Mouse (Mus musculus) testis, adult 2 months (tissue): ENCODE measurements around the gene Cfap65. TPM values are rescaled to one million over a fixed set of nuclear protein-coding genes. Genes with fewer than 3 reads are reported as not detected.
A peak's percentile ranks its signal among the peaks of the same experiment; 100 is the strongest.

Experiments used
- H3K27ac ChIP-seq: fragments of 200-500 bp; 2 replicates; pipeline ENCODE4 v1.5.1; 2012; ENCODE audit warnings: low read depth, low read length; ENCODE audit not compliant: control insufficient read depth, insufficient read depth
- H3K27me3 ChIP-seq: fragments of 200-500 bp; 2 replicates; pipeline ENCODE4 v1.6.1; 2012; ENCODE audit warnings: mild to moderate bottlenecking, low read length, moderate library complexity; ENCODE audit not compliant: control insufficient read depth, insufficient read depth
- H3K36me3 ChIP-seq: fragments of 200-500 bp; 2 replicates; pipeline ENCODE4 v1.6.1; 2012; ENCODE audit warnings: mild to moderate bottlenecking, low read length; ENCODE audit not compliant: control insufficient read depth, insufficient read depth
- H3K4me1 ChIP-seq: fragments of 200-500 bp; 2 replicates; pipeline ENCODE4 v1.6.1; 2012; ENCODE audit warnings: low read length; ENCODE audit not compliant: control insufficient read depth, insufficient read depth
- H3K4me3 ChIP-seq: fragments of 200-500 bp; 2 replicates; pipeline ENCODE4 v1.5.1; 2012; ENCODE audit warnings: low read depth, mild to moderate bottlenecking, low read length, moderate library complexity, mixed read lengths; ENCODE audit not compliant: control insufficient read depth
- CTCF ChIP-seq: fragments of 200-500 bp; IDR thresholded peaks from 2 replicates; pipeline ENCODE4 v1.5.1; 2012; ENCODE audit warnings: low read depth, mild to moderate bottlenecking, inconsistent platforms, low read length, moderate library complexity; ENCODE audit not compliant: control insufficient read depth, insufficient read depth, insufficient replicate concordance
- POLR2A ChIP-seq: fragments of 200-500 bp; IDR thresholded peaks from 2 replicates; pipeline ENCODE4 v1.6.1; 2012; ENCODE audit warnings: low read depth, mild to moderate bottlenecking, inconsistent platforms, low read length, moderate library complexity; ENCODE audit not compliant: control insufficient read depth
- polyA plus RNA-seq: library from polyadenylated mRNA; depleted of rRNA; stranded (reverse); fragments of >200 nt; gene quantifications from 2 replicates; pipeline ENCODE4 v1.2.3, GENCODE M21; 2012; rRNA removed

Cfap65 gene
- polyA plus RNA-seq, 1 experiment, result 212 TPM

GRCm38 (mm10) chr1:74856439-74856720 lies 79.0 kb downstream of the Cfap65 start:
- Histone ChIP-seq H3K27ac (no peak overlapping the region), H3K4me3 (no peak overlapping the region), H3K4me1 (peaks cover 30% of the 10 kb centered on the region), H3K27me3 (peaks cover 10% of the 10 kb centered on the region; the same call in 1 of the 2 replicates), H3K36me3 (no peaks in the 10 kb centered on the region)
- no peak for TF ChIP-seq POLR2A

- peaks cover 30% of the 10 kb centered on the region for H3K4me1 ChIP-seq
Measured at GRCm38 (mm10) chr1:74855651-74856438, 79.6 kb downstream of the Cfap65 start.

GRCm38 (mm10) chr1:74855156-74855555 lies 80.2 kb downstream of the Cfap65 start:
- Histone ChIP-seq H3K4me1 (peaks cover 30% of the 10 kb centered on the region), H3K27ac (no peak overlapping the region), H3K4me3 (peak overlapping the region; percentile 59), H3K36me3 (no peaks in the 10 kb centered on the region), H3K27me3 (peaks cover 10% of the 10 kb centered on the region; the same call in 1 of the 2 replicates)
- no peak for TF ChIP-seq CTCF
- no peak for TF ChIP-seq POLR2A

More at GRCm38 (mm10) chr1:74855651-74856438, 79.6 kb downstream of the Cfap65 start:
- H3K27ac ChIP-seq, result no peak overlapping the region
- H3K27me3 ChIP-seq, result peaks cover 10% of the 10 kb centered on the region; the same call in 1 of the 2 replicates
- H3K4me3 ChIP-seq, result peak overlapping the region; percentile 59
- TF ChIP-seq POLR2A (no peak), CTCF (no peak)
- no peaks in the 10 kb centered on the region for H3K36me3 ChIP-seq

- H3K4me1 ChIP-seq, result peaks cover 30% of the 10 kb centered on the region
- peak within 1 kb of the TSS; percentile 59 for H3K4me3 ChIP-seq
- peaks cover 10% of the 10 kb centered on the region; the same call in 1 of the 2 replicates for H3K27me3 ChIP-seq
- no peak within 1 kb of the TSS for H3K27ac ChIP-seq
- no peaks in the 10 kb centered on the region for H3K36me3 ChIP-seq
- no peak for TF ChIP-seq CTCF
- TF ChIP-seq POLR2A, result no peak
Measured at GRCm38 (mm10) chr1:74854306-74855056, 80.9 kb downstream of the Cfap65 start, which contains the start of gene Cdk5r2. Gene Cdk5r2, plus strand, starts transcription at chr1:74854934.

Other genes starting within 250 kb of the Cfap65 start
- 6.3 and 9.0 TPM in 2 replicates for gene Cyp27a1, start 222.0 kb downstream of the Cfap65 start, polyA plus RNA-seq
- 0.44 and 0.53 TPM in 2 replicates for gene Prkag3, start 186.4 kb downstream of the Cfap65 start, polyA plus RNA-seq
- 11.2 and 13.4 TPM in 2 replicates for gene Wnt6, start 163.7 kb downstream of the Cfap65 start, polyA plus RNA-seq
- gene Wnt10a, start 144.1 kb downstream of the Cfap65 start, polyA plus RNA-seq, result 0.16 and 0.23 TPM in 2 replicates
- gene Cdk5r2, start 80.7 kb downstream of the Cfap65 start, polyA plus RNA-seq, result 0.06 and 0.07 TPM in 2 replicates
- 2.4 and 3.1 TPM in 2 replicates for gene Fev, start 50.2 kb downstream of the Cfap65 start, polyA plus RNA-seq
- 1.8 and 2.0 TPM in 2 replicates for gene Cryba2, start 42.5 kb downstream of the Cfap65 start, polyA plus RNA-seq
- gene Ihh, start 16.1 kb upstream of the Cfap65 start, polyA plus RNA-seq, result 0.43 and 0.94 TPM in 2 replicates
- gene Nhej1, start 189.6 kb upstream of the Cfap65 start, polyA plus RNA-seq, result 7.7 and 7.9 TPM in 2 replicates
- gene Slc23a3, start 198.3 kb upstream of the Cfap65 start, polyA plus RNA-seq, result not detected in 2 replicates
- gene Cnppd1, start 207.1 kb upstream of the Cfap65 start, polyA plus RNA-seq, result 43.5 and 44.3 TPM in 2 replicates
- gene Retreg2, start 207.2 kb upstream of the Cfap65 start, polyA plus RNA-seq, result 211 and 215 TPM in 2 replicates
- 7.1 and 7.4 TPM in 2 replicates for gene Zfand2b, start 233.0 kb upstream of the Cfap65 start, polyA plus RNA-seq
- 34.2 and 36.6 TPM in 2 replicates for gene Abcb6, start 244.8 kb upstream of the Cfap65 start, polyA plus RNA-seq